Mouse (Mus musculus) left cerebral cortex, postnatal 14 days (tissue): ENCODE data around the gene Qpctl. TPM values are rescaled to one million over a fixed set of nuclear protein-coding genes. Genes with fewer than 3 reads are reported as not detected.

Source experiments
- DNase-seq, 2 experiments: peaks; one replicate each; pipeline ENCODE4 v3.0.0; 2021 to 2022; ENCODE audit warnings: low spot score in 2 of 2, mixed read lengths in 1 of 2
- intact Hi-C: fragments of 180-260 bp; cut with DNase I; formaldehyde crosslinking; loops from one replicate; pipeline ENCODE4 v1.15.1; 2025
- total RNA-seq, 2 experiments: library from RNA; stranded (reverse); gene quantifications; 2 replicates each; pipeline ENCODE4 v1.2.3; 2021

Qpctl gene
- total RNA-seq, 2 experiments from 2014 or later: 19.6 to 21.9 TPM

- no peak for DNase-seq
- intact Hi-C loops: no loop called here
Measured at GRCm38 (mm10) chr7:19136168-19136567, 12.9 kb downstream of the Qpctl start.

GRCm38 (mm10) chr7:19131324-19131848 is 17.7 kb downstream of the Qpctl start:
- intact Hi-C loops: no loop called here
- DNase-seq: peak; percentile 97 to 99

- intact Hi-C loops: no loop called here
- DNase-seq: no peak
Measured at GRCm38 (mm10) chr7:19130657-19131056, 18.4 kb downstream of the Qpctl start.

DNA sequence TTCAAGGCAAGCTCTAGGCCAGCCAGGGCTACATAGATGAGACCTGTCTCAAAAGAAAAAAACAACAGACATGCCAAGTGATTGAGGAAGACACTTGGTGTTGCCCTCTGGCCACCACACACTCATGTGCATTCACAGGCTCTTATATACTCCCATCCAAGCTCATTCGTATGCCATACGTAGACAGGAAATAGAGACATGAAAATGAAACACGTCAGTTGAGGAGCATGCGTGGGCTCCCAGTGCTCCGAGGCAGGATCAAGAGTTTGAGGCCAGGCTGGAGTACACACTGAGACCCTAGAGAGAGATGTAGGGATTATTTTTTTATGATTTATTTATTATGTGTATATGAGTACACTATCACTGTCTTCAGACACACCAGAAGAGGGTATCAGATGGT is 19.7 kb downstream of the Qpctl start:
- no peak for DNase-seq
- intact Hi-C loops: no loop called here

- DNase-seq: peak in 1 of 2 experiments; percentile 62
- intact Hi-C loops: no loop called here
Measured at GRCm38 (mm10) chr7:19127744-19128143, 21.3 kb downstream of the Qpctl start.

DNA sequence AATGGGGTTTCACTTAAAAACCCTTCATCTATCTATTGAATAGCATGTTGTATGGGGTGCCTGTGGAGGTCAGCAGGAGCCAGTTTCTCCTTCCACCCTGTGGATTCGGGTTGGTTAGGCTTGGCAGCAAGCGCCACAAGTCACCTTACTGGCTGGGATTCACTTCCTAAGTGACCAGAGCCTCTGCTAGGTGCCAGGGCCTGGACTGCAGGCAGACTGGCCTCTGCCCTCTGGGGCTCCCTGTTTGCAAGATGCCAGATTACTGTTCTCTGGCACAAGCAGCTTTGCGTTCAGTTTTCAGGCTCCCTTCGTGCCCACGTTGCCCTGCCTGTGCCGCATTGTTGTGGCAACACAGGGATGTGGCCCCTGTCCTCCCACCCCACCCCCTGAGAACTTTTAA is 24.4 kb downstream of the Qpctl start:
- no peak for DNase-seq
- intact Hi-C loops: no loop called here

- intact Hi-C loops: no loop called here
- DNase-seq: no peak
Measured at GRCm38 (mm10) chr7:19121686-19122085, 27.4 kb downstream of the Qpctl start.

DNA sequence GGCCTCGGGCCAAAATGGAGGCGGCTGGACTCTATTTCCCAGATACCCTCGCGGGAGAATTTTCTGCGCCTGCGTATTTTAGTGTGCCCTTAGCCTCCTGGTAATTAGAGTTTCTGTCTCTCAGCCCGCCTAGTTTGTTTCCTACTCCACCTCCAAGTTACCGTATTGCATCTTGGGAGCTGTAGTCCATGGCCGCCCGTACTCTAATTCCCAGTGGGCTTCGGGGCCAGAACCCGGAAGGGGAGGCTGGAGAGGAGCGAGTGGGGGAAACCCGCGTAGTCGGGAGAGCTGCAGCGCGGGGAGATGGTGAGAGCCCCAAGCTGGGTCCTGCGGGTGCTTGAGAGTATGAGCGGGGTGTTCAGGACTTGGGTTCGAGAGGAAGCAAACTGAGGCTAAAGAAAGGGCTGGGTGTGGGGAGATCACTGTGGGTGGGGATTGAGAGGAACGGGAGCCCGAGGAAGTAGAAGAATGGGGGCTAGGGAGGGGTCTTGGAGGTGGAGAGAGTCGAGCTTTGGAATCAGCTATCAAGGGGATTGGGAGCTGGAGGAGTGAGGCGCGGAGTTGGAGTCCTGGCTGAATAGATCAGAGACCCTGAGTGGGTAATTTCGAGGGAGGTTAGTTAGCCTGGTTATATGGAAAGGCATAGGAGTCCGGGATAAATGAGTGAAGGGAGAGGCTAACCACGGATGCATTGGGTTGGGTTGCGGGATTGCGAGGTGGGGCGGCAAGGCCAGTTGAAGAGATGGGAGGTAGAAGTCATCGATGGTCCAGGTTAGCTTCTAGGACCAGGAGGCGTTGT is 29.3 kb downstream of the Qpctl start, which contains the start of gene Fbxo46:
TSS of gene Fbxo46 (plus strand) at position 229 of the 799 bp plus-strand sequence.
- intact Hi-C loops: no loop called here
- DNase-seq: peak; percentile 94 to 97

- intact Hi-C loops: no loop called here
- no peak for DNase-seq
Measured at GRCm38 (mm10) chr7:19119083-19119482, 30.0 kb downstream of the Qpctl start.

- intact Hi-C loops: no loop called here
- DNase-seq: peak; percentile 73 to 86
Measured at GRCm38 (mm10) chr7:19118028-19118771, 30.9 kb downstream of the Qpctl start, which contains the start of gene Gm4969. Gm4969 (minus strand) TSS chr7:19118368.

- intact Hi-C loops: no loop called here
- no peak for DNase-seq
Measured at GRCm38 (mm10) chr7:19109565-19109964, 39.5 kb downstream of the Qpctl start.

GRCm38 (mm10) chr7:19107436-19107835 is 41.7 kb downstream of the Qpctl start:
- intact Hi-C loops: no loop called here
- DNase-seq: no peak

DNA sequence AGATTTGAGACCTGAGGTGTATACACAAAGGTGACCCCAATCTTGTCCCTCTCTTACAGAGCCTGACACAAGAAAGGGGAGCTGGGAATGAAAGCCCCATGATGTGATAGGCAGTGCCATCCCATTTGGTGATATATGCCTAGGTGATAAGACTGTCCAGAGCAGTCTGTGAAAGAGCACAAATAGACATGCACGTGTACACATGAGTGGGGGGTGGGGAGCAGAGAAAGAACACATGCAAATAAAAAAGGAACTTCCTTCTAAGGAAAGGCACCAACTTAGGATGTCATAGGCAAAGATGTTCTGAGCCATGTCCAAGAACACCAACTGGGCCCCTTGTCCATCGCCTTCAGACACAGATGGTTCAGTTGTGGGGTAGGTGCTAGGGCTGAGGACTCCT is 44.6 kb downstream of the Qpctl start:
- intact Hi-C loops: no loop called here
- DNase-seq: no peak

DNA sequence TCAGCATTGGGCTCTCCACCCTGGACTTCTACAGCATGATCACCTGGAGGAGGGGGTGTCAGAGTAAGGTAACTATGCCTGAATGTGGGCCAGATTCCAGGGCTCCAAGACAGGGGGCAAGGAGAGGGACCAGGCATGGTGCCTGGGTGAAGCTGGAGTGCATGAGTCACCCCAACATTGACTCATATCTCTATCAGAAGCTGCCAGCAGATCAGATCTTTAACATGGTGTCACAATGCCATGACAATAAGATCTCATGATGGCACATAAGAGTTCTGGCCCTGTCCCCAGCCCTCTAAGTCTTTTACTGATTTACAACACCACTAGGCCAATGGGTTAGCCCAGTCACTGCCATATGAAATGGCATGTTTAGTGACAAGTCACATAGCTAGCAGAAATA is 45.4 kb downstream of the Qpctl start:
- intact Hi-C loops: no loop called here

GRCm38 (mm10) chr7:19100290-19100689 is 48.8 kb downstream of the Qpctl start:
- intact Hi-C loops: no loop called here
- DNase-seq: no peak

More for the DNA sequence above, 45.4 kb downstream of the Qpctl start:
- no peak for DNase-seq

DNA sequence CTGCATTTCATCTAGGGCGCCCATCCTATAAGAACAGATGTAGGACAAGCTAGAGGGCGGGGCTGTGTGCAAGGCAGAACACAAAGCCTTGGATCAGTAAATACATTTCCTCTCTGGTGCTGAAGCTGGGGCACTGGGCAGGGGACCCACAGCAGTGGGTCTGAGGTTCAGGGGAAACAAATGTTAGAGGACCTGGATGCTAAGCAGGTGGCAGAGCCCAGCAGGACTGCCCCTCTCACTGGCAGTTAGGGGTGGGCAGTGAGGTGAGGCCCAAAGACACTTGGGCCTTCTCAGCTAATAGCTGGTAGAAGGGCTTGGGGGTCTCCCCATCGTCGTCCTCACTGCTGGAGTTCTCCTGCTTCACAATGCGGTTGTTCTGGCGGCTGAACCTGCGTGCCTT is 50.3 kb downstream of the Qpctl start:
- intact Hi-C loops: no loop called here
- DNase-seq: no peak

DNA sequence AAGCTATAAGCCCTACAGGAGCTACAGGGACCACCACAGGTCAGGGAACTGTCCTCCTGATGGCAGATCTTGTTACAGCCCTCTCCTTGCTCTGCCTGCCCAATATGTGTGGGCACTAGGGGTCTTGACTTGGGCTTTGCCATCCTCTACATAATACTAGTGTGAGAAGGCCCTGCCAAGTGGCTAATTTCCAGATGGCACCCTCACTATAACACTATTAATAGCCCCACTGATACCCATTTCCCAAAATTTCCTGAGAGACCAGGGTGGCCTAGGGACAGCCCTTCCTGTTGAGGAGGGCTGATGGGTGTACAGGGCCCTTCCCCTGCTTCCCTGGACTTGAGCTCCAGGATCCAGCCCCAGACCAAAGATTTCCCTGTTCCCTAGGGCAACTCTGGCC is 51.2 kb downstream of the Qpctl start:
- intact Hi-C loops: no loop called here
- DNase-seq: no peak

GRCm38 (mm10) chr7:19097217-19097616 is 51.9 kb downstream of the Qpctl start:
- DNase-seq: no peak
- intact Hi-C loops: no loop called here

DNA sequence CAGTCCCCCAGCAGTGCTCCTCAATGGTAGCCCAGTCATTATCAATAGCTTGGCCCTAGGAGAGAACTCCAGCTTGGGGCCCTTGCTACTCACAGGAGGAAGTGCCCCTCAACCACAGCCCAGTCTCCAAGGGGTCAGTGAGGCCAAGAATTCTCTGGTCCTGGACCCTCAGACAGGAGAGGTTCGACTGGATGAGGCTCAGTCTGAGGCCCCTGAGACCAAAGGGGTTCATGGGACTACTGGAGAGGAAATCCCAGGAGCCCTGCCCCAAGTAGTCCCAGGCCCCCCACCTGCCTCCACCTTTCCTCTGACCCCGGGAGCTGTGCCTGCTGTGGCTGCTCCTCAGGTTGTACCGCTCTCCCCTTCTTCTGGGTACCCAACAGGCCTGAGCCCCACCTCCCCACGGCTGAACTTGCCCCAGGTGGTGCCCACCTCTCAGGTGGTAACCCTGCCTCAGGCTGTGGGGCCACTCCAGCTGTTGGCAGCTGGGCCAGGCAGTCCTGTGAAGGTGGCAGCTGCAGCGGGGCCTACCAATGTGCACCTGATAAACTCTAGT is 52.6 kb downstream of the Qpctl start:
- intact Hi-C loops: no loop called here

GRCm38 (mm10) chr7:19095751-19096110 is 53.4 kb downstream of the Qpctl start:
- no peak for DNase-seq
- intact Hi-C loops: no loop called here

More for the DNA sequence above, 52.6 kb downstream of the Qpctl start:
- no peak for DNase-seq
